Mouse (Mus musculus): Measurements from ENCODE around the gene Gm45521.

Gm45521 gene

GRCm38 (mm10) chr14:7952610-7953254 lies 4.4 kb upstream of the Gm45521 start:
- DNase-seq (ENCODE audit: low spot score in 2 of 2) = no peak

GRCm38 (mm10) chr14:7954071-7954471 lies 3.0 kb upstream of the Gm45521 start:
- no peak for DNase-seq (ENCODE audit: low spot score in 2 of 2)

- DNase-seq (ENCODE audit: low spot score in 2 of 2) = no peak
Observed at GRCm38 (mm10) chr14:7956427-7956826, 661 bp upstream of the Gm45521 start.

DNA sequence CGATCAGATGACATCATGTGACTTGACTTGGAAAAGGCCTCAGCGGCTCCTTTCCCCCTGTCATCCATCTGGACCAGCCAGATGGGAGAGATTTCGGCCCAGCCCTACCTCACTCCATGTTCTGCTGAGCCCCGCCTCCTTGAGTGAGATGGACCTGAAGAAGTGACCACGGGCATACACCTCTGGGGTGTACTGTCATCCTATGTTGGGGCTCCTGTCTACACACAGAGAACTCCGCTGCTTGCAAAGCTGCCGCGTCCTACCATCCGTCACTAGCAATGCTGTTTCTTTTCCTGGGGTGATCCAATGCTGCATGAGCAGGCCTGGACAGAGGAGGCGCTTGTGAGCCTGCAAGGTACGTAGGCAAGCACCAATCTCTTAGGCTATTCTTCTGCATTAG lies 3.5 kb downstream of the Gm45521 start:
- no peak for DNase-seq (ENCODE audit: low spot score in 2 of 2)

DNA sequence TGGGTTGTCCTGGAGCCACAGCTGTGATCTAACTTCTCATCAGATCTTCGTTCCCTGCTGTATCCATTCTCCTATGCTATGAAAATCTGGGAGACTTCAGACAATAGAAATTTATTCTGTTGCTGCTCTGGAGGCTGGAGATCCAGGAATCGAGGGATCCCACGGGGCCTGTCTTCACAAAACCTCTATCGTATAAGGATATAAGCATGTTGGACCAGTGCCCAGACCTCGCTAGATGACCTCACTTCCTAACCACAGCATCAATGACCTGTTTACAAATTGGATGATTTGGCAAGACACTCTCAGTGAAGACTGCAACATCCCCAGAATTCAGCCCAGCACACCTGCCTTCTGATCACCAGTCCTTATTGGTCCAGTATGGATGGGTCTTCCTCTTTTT lies 4.6 kb downstream of the Gm45521 start:
- no peak for DNase-seq (ENCODE audit: low spot score in 2 of 2)

DNA sequence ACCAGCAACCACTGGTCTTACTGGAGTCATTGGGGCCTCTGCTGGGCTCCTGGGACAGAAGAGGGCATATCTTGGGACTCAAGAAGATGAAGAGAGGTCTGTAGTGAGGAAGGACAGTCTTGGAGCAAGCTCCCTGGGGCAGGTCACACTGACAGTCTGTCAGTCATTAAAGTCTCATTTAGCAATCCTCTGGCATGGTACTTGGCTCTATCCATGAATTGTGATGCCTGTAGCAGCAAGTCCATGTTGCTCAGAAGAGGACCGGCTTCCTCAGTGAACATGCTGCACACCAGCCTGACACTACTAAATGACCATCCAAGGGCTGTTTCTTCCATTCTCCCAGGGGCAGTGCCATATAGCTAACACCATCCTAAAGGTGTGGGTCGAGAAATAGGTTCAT lies 5.5 kb downstream of the Gm45521 start:
- no peak for DNase-seq (ENCODE audit: low spot score in 2 of 2)

GRCm38 (mm10) chr14:7963160-7963559 lies 6.1 kb downstream of the Gm45521 start:
- DNase-seq (ENCODE audit: low spot score in 2 of 2) = no peak

DNA sequence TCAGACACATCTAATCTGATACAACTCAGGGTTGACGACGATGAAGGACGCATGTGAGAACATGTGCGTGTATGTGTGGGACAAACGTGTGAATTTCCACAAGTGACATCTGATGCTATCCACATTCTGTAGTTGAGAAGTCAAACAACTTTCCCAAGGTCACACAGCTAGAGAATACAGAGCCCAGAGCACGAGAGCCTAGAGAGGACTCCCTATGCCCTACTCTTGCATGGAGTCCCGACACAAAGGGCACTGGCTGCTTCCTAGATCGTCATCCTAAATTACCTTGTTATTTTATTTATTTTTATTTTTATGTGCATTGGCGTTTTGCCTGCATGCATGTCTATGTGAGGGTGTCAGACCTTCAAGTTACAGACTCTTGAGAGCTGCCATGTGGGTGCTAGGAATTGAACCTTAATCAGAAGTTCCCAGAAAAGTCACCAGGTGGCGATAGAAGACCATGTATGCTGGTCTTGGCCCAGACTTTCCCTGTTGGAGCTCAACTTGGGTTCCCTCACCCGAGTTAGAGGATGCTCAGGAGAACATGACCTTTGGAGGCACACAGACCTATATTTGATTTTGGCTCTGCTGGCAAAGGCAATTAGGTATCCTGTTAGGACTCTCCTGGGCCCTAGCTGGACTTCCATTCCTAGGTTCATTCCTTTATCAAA lies 7.3 kb downstream of the Gm45521 start:
- DNase-seq (ENCODE audit: low spot score in 2 of 2) = peak; percentile 52 to 77

DNA sequence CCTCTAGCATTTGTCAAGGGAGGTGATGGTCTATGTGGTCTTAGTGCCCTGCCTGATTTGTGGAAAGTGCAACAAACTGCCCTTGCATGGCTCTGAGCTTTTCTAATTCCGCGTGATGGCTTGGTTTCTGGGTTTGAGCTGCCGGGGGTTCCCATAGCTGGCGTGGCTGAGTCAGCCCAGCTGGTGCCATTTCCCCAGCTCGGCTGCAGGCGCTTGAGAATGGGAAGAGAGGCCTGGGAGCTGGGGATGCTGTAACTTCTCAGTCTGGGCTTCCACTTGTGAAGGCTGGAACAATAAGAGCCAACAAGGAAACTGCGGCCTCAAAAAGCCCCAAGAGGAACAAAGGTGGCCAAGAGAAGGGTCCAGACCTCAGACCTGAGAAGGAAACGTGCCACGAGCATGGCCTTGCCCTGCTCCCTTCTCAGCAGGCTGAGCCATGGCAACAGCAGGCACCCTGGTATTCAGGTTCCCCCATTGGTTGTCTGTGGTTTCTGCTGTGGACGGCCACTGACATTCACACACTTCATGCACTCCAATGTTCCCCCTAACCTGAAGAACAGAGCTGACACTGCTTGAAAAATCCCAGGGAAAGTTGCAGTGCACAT lies 14.9 kb downstream of the Gm45521 start:
- DNase-seq (ENCODE audit: low spot score in 2 of 2) = no peak

DNA sequence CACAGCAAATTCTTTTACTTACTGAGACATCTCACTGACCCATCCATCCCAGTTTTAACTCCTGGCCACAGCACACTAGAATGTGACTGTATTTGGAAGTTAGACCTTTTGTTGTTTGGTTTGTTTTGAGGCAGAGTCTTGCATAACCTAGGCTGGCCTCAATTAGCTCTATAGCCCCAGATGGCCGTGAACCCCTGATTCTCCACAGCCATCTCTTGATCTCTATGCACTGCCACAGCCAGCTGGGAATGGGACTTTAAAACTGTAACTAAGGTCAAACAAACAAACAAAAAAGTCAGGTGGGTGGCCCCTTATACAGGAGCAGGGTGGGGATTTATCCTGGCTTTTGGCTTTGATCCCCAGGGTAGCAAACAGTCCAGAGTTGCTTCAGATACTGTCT lies 17.6 kb downstream of the Gm45521 start:
- DNase-seq (ENCODE audit: low spot score in 2 of 2) = no peak

- no peak for DNase-seq (ENCODE audit: low spot score in 2 of 2)
Observed at GRCm38 (mm10) chr14:7975177-7975576, 18.1 kb downstream of the Gm45521 start.

DNA sequence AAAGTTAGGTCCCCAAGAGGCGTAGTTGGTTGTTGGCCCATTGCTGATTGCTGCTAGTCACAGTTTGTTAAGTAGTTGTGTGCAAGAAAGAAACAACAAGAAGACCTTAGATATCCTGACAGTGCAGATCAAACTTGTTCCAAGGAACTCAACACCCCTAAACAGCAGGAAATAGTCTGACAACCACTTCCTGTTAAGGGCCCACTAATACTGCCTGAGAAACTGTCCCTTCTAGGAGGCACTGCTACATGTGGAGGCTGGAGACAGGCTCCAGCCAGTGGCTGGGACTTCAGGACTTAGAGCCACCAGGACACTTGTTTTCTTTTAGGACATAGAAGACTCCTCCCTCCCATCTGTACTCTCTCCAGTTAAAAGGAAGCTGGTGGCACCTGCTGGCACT lies 20.4 kb downstream of the Gm45521 start:
- no peak for DNase-seq (ENCODE audit: low spot score in 2 of 2)

- DNase-seq (ENCODE audit: low spot score in 2 of 2) = no peak
Observed at GRCm38 (mm10) chr14:7978183-7978582, 21.1 kb downstream of the Gm45521 start.

DNA sequence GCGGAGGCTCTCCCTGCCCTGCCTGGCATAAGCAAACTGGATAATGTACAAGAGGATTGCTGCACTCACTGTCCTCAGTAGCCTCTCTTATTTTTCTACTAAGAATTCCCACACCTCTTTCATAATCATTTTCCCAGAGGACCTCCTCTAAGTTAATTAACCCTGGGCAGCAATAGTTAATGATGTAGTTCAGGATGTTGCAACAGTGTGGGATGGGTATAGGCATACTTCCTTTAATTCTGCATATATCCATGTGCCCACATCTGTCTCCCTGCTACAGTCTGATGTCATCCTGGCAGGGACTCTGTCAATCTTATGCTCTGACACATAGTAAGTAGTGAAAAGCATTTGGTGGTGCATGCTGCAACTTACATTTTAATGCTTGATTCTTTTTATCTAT lies 24.1 kb downstream of the Gm45521 start:
- no peak for DNase-seq (ENCODE audit: low spot score in 2 of 2)

DNA sequence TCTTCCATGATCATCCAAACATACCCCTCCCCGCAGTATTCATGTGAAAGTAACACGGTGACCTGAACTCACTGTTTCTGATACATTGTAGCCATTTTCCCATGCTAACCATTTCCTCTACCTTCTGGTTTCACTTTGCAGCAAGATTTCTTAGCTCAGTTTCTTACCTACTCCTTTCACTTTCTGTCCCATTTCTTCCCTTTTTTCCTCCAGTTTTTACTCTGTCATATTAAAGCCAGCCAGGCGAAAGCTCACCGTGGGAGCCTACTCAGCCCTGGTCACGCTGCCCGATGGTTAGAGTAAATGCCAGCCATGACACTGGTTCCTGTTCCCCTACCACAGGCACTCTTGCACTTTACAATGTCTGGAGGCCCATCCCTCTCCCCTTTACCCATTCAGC lies 29.8 kb downstream of the Gm45521 start:
- DNase-seq (ENCODE audit: low spot score in 2 of 2) = no peak

- DNase-seq (ENCODE audit: low spot score in 2 of 2) = no peak
Observed at GRCm38 (mm10) chr14:7989371-7989770, 32.3 kb downstream of the Gm45521 start.

- DNase-seq (ENCODE audit: low spot score in 2 of 2) = no peak
Observed at GRCm38 (mm10) chr14:7989961-7990360, 32.9 kb downstream of the Gm45521 start.

DNA sequence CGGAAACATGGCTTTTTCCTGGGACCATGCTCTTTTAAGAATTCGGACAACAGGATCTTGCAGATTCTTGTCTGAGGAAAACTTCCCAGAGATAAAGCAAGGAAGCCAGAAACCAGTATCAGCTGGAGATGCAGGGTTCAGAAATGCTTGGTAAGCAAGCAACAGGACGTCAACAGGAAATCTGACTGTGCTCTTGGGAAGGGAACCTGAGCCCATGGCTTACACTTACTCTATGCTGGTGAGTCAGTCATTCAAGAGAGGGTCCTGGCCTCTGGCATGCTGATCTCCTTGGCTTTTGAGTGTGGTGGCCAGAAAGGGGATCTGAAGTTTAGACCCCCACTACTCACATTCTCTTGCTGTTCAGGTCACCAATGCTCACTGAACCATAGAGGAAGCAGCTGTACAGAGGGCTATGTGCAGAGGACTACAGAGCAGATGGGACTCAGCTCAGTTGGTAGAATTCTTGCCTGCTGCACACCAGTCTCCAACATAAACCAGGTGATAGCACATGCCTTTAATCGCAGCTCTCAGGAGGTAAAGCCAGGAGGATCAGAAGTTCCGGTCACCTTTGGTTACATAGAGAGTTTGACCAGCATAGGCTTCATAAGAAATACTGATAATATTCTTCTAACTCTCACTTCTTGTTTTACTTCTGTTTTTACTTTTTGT lies 34.2 kb downstream of the Gm45521 start:
- no peak for DNase-seq (ENCODE audit: low spot score in 2 of 2)

- no peak for DNase-seq (ENCODE audit: low spot score in 2 of 2)
Observed at GRCm38 (mm10) chr14:7992158-7992557, 35.1 kb downstream of the Gm45521 start.

DNA sequence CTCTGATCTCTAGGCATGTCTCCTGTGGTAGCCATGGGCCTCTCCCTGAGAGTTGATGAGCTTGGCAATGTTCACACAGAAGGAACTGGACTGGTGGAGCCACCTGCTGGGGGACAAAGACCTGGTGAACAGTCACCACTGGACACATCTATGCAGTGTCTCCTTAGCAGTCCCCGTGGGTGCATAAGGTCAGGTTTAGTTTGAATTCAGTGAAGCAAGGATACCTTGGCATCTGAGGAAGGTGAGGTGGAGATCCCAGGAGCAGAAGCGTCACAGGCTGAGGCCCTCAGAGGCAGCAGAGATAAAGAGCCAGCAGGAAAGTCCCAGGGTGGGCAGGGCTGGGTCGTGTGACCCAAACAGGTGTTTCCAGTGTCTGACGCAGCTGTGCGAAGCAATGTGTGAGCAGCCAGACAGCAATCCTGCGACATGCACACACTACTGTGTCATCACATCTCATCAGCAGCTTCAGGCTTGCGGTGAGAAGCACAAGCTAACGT lies 37.2 kb downstream of the Gm45521 start, which contains the start of gene Dnase1l3:
TSS of gene Dnase1l3 (minus strand) at position 303 of the 497 bp plus-strand sequence.
- DNase-seq (ENCODE audit: low spot score in 2 of 2) = peak; percentile 46 to 70

DNA sequence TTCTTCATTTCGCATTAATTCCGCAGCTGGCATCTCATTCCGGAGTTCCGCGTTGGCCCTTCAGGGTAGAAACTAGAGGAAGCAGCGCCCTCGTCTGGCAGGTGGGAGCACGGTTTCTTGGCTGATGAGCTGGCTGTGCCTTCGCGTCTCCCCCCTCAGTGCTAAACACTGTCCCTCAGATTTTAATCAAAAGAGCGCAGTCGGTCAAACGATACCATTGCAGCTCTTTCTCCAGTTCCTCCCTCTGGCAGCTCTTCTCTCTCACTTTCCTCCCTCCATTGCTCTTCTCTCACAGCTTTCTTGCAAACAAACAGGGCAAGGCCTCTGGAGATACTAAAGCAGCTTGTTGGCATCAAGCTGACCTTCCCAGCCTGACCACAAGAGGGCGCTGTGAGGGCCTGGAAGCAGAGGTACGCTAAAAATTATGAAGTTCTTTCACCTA lies 40.2 kb downstream of the Gm45521 start:
- DNase-seq (ENCODE audit: low spot score in 2 of 2) = peak; percentile 83 to 94

DNA sequence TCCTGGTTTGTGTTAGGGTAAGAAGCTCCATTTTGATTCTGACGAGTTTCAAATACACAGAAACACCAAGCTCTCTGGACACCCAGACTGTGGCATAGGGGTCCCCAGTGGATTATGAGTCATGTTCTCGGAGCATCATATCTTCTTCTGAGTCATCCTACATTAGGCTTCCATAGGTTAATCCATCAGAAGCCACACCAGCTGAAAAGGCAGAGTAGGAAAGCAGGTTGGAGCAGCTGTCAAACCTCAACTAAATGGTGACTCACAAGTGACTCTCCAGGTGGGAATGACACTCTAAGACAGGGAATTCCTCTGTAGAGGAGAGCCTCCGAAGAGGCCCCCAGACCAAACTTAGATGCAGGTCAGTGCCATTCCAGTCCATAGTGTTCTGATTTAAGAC lies 41.9 kb downstream of the Gm45521 start:
- DNase-seq (ENCODE audit: low spot score in 2 of 2) = no peak
